Mouse (Mus musculus) adrenal gland, postnatal 25 days (tissue): ENCODE measurements around the gene Smpdl3a. TPM values are rescaled to one million over a fixed set of nuclear protein-coding genes. Genes with fewer than 3 reads are reported as not detected.

ENCODE experiments used
- DNase-seq: peaks from one replicate; pipeline ENCODE4 v3.0.0; 2021; ENCODE audit warnings: mixed read lengths
- total RNA-seq: library from RNA; stranded (reverse); gene quantifications from 2 replicates; pipeline ENCODE4 v1.2.3, GENCODE M21; 2021

Smpdl3a gene
- total RNA-seq, 1 experiment from 2014 or later, result 36.0 TPM

- no peak for DNase-seq
Measured at GRCm38 (mm10) chr10:57822473-57822872, 28.3 kb downstream of the Smpdl3a start.

- no peak for DNase-seq
Measured at GRCm38 (mm10) chr10:57828649-57829048, 34.5 kb downstream of the Smpdl3a start.

GRCm38 (mm10) chr10:57829621-57830020, 35.5 kb downstream of the Smpdl3a start:
- DNase-seq, result no peak

GRCm38 (mm10) chr10:57835094-57835493, 41.0 kb downstream of the Smpdl3a start:
- DNase-seq, result no peak

GRCm38 (mm10) chr10:57835982-57836381, 41.8 kb downstream of the Smpdl3a start:
- no peak for DNase-seq

- DNase-seq, result peak; percentile 12
Measured at GRCm38 (mm10) chr10:57841638-57842509, 47.7 kb downstream of the Smpdl3a start.

GRCm38 (mm10) chr10:57847916-57848682, 54.0 kb downstream of the Smpdl3a start:
- no peak for DNase-seq

Other genes starting within 250 kb of the Smpdl3a start
- 0.67 and 0.76 TPM in 2 replicates for gene Pkib, start 162.4 kb upstream of the Smpdl3a start, total RNA-seq
- gene Fabp7, start 9.5 kb upstream of the Smpdl3a start, total RNA-seq, result 0.97 TPM in 1 of 2 replicates, not detected in the other